Mouse (Mus musculus) midbrain, postnatal 0 days (tissue): ENCODE results near the gene Gm49333. TPM values are rescaled to one million over a fixed set of nuclear protein-coding genes. Genes with fewer than 3 reads are reported as not detected.

Experiments used
- ATAC-seq: fragments of 200-750 bp; cut with Nextera tagmentation; 2 replicates; pipeline ENCODE4 v1.8.0; 2017; ENCODE audit warnings: moderate number of reproducible peaks, mild to moderate bottlenecking, moderate TSS enrichment, moderate library complexity; ENCODE audit not compliant: low FRiP score
- DNase-seq: peaks from one replicate; pipeline ENCODE4 v3.0.0-alpha.2; 2015; ENCODE audit warnings: low spot score
- H3K27ac ChIP-seq: fragments of 300-500 bp; sonication (generic); 2 replicates; pipeline ENCODE4 v1.5.1; 2014; ENCODE audit warnings: low read depth, mild to moderate bottlenecking, low read length, mixed read lengths
- H3K27me3 ChIP-seq: fragments of 300-500 bp; sonication (generic); 2 replicates; pipeline ENCODE4 v1.6.1; 2014; ENCODE audit warnings: low read length, control low read depth, mixed read lengths; ENCODE audit not compliant: insufficient read depth
- H3K36me3 ChIP-seq: fragments of 300-500 bp; sonication (generic); 2 replicates; pipeline ENCODE4 v1.6.1; 2014; ENCODE audit warnings: low read length, control low read depth, mixed read lengths; ENCODE audit not compliant: insufficient read depth
- H3K4me1 ChIP-seq: fragments of 300-500 bp; sonication (generic); 2 replicates; pipeline ENCODE4 v1.6.1; 2014; ENCODE audit warnings: mild to moderate bottlenecking, control low read depth, antibody characterized with exemption, low read length, mixed read lengths; ENCODE audit not compliant: insufficient read depth
- H3K4me2 ChIP-seq: fragments of 300-500 bp; sonication (generic); 2 replicates; pipeline ENCODE4 v1.6.1; 2014; ENCODE audit warnings: low read depth, mild to moderate bottlenecking, low read length, mixed read lengths; ENCODE audit not compliant: poor library complexity, severe bottlenecking
- H3K4me3 ChIP-seq: fragments of 300-500 bp; sonication (generic); 2 replicates; pipeline ENCODE4 v1.5.1; 2014; ENCODE audit warnings: low read depth, mild to moderate bottlenecking, low read length, moderate library complexity
- H3K9ac ChIP-seq: fragments of 300-500 bp; sonication (generic); replicated peaks from 2 replicates; pipeline ENCODE4 v1.6.1; 2014; ENCODE audit warnings: mild to moderate bottlenecking, low read length, moderate library complexity, mixed read lengths; ENCODE audit not compliant: poor library complexity, severe bottlenecking
- H3K9me3 ChIP-seq: fragments of 300-500 bp; sonication (generic); 2 replicates; pipeline ENCODE4 v1.6.1; 2016; ENCODE audit warnings: low read length, control low read depth
- CTCF ChIP-seq: IDR thresholded peaks from 2 replicates; pipeline ENCODE4 v1.5.1; 2016; ENCODE audit warnings: antibody characterized with exemption, mild to moderate bottlenecking
- WGBS: fragments of 180-500 bp; shearing (Covaris S2); extraction: QIAGEN DNeasy Blood & Tissue Kit; methylation state at CpG from one replicate; pipeline ENCODE4 v1.1.7; 2014; 5-methylcytosine and 5-hydroxymethylcytosine counted together
- polyA plus RNA-seq: library from polyadenylated mRNA; unstranded; fragments of >200 nt; fragmentation: Nextera tagmentation; extraction: Ambion mirVana; gene quantifications from 2 replicates; pipeline ENCODE4 v1.2.1, GENCODE M21; 2015
- total RNA-seq: library from RNA; depleted of rRNA; stranded (reverse); fragments of >200 nt; gene quantifications from 2 replicates; pipeline ENCODE4 v1.2.3, GENCODE M21; 2014

The Gm49333 gene
- total and polyA plus RNA-seq, 2 experiments from 2014 or later = not detected

DNA sequence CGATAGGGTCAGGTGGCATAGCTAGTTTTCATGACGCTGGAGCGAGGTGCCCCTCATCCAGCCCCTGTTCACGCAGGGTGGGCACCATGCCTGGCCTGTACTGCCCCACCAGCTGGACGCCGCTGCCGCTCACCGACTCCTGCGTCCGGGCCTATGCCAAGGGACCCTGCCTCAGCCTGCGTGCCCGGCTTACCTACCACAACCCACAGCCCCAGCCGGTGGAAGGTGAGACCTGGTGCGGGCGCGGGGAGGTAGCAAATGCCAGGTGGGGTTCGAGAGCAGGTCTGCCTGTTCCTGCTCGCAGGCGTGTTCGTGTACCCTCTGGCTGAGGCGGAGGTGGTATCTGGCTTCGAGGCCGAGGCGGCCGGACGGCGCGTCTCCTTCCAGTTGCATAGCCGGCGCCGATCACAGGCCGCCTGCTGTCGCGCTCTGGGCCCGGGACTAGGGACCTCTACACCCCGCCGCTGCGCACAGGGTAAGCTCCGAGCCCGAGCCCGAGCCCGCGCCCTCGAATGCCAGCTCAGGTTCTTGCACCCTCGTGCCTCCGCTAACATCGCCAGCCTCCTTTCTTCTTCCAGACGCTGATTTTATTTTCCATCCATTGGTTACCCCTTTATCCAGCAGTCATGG, 20.2 kb upstream of the Gm49333 start:
- peak overlapping the region; percentile 66 for H3K4me3 ChIP-seq
- H3K27ac ChIP-seq = no peak overlapping the region
- ATAC-seq (0 out of 2 replicates have a peak, but pooled peaks have one; percentile 3), DNase-seq (no peak)
- peaks cover 3% of the 10 kb centered on the region; the same call in 1 of the 2 replicates for H3K36me3 ChIP-seq
- H3K9me3 ChIP-seq = no peaks in the 10 kb centered on the region
- H3K27me3 ChIP-seq = peaks cover 13% of the 10 kb centered on the region; the same call in 1 of the 2 replicates
- WGBS = 11% methylated on average over 48 of the region's 48 CpGs
- peaks cover 2% of the 10 kb centered on the region; the same call in 1 of the 2 replicates for H3K4me1 ChIP-seq
- peak overlapping the region; percentile 75 for H3K4me2 ChIP-seq
- H3K9ac ChIP-seq = peak overlapping the region; percentile 69
- no peak for TF ChIP-seq CTCF

DNA sequence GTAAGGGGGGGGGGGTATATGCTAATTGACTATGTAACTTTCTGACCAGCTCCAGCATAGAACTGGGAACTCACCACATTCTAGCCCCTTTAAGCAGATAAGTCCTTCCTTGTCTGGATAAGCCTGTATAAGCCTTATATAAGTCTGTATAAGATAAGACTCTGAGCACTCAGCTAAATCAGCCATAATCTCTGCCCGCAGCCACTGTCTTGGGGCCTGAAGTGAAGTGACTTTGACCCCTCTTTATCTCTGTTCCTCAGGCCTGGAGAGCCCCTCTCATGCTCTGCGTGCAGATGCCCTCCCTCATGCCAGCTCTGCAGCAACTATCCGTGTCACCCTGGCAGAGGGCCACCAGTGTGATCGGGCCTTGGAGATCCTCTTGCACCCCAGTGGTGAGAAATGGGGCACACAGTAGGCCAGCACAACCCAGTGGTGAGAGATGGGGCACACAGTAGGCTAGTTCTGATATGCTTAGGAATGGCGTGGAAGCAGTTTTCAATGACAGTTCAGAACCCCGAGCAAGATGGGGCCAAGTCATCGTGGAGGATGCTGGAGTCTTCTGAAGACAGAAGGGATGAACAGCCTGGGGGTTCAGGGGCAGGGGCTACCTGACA, 16.2 kb upstream of the Gm49333 start:
- no peak overlapping the region for H3K4me3 ChIP-seq
- H3K27me3 ChIP-seq = peaks cover 13% of the 10 kb centered on the region; the same call in 1 of the 2 replicates
- H3K4me1 ChIP-seq = peaks cover 2% of the 10 kb centered on the region; the same call in 1 of the 2 replicates
- no peak overlapping the region for H3K27ac ChIP-seq
- no peak for TF ChIP-seq CTCF
- no peaks in the 10 kb centered on the region for H3K9me3 ChIP-seq
- H3K9ac ChIP-seq = no peak overlapping the region
- H3K4me2 ChIP-seq = no peak overlapping the region
- ATAC-seq (no peak), DNase-seq (no peak)
- 78% methylated on average over 7 of the region's 7 CpGs for WGBS
- H3K36me3 ChIP-seq = peaks cover 3% of the 10 kb centered on the region; the same call in 1 of the 2 replicates

DNA sequence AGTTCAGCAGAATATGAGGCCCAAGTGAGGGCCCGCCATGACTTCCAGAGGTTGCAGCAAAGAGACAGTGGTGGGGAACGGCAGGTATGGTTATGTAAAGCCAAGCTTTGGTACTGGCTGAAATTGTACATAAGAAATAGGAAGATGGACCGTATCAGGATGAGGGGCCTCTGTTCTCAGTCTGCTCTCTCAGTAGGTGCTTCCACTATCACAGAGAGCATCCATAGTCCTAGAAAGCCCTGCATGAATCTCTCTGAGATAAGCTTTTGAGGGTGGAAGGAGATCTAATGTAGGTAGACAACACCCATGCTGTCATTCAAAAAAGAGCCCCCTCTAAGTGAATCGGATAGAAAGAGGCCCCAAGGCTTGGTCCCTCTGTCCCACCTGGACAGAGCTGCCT, 15.7 kb upstream of the Gm49333 start:
- peaks cover 2% of the 10 kb centered on the region; the same call in 1 of the 2 replicates for H3K4me1 ChIP-seq
- H3K4me2 ChIP-seq = no peak overlapping the region
- H3K9me3 ChIP-seq = no peaks in the 10 kb centered on the region
- DNase-seq = no peak
- H3K9ac ChIP-seq = no peak overlapping the region
- no peak overlapping the region for H3K4me3 ChIP-seq
- peaks cover 3% of the 10 kb centered on the region; the same call in 1 of the 2 replicates for H3K36me3 ChIP-seq
- peaks cover 13% of the 10 kb centered on the region; the same call in 1 of the 2 replicates for H3K27me3 ChIP-seq
- no peak for ATAC-seq
- TF ChIP-seq CTCF = no peak
- no peak overlapping the region for H3K27ac ChIP-seq
- WGBS = 87% methylated on average over 4 of the region's 4 CpGs

DNA sequence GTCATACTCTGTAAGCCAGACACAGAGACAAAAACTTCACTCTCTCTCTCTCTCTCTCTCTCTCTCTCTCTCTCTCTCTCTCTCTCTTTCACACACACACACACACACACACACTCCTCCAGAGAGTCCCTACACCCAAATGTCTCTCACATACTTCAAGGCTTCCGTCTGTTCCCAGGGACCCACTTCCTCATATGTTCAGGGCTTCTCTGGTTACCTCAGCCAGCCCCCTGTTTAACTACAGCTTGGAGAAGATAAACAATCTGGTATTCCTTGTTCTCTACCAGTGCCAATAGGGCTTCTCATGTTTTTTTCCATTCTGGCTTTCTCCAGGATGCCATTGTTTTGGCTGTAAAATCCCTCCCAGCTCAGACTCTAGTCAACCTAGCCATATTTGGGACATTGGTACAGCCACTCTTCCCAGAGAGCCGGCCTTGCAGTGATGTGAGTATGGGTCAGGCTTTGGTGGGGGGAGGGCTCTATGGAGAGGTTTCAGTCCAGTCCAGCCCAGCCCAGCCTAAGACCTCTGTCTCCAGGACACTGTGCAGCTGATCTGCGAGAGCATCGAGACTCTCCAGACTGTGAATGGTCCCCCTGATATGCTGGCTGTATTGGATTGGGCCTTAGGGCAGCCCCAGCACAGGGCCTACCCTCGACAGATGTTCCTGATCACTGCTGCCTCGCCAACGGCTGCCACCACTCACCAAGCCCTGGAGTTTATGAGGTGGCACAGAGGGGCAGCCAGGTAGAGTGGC, 14.5 kb upstream of the Gm49333 start:
- H3K27me3 ChIP-seq = peaks cover 6% of the 10 kb centered on the region; the same call in 1 of the 2 replicates
- WGBS = 76% methylated on average over 7 of the region's 7 CpGs
- H3K36me3 ChIP-seq = peaks cover 6% of the 10 kb centered on the region
- TF ChIP-seq CTCF = no peak
- no peak overlapping the region for H3K4me2 ChIP-seq
- no peak overlapping the region for H3K9ac ChIP-seq
- no peaks in the 10 kb centered on the region for H3K4me1 ChIP-seq
- no peak for ATAC-seq
- H3K27ac ChIP-seq = no peak overlapping the region
- H3K9me3 ChIP-seq = no peaks in the 10 kb centered on the region
- H3K4me3 ChIP-seq = no peak overlapping the region
- DNase-seq = no peak

DNA sequence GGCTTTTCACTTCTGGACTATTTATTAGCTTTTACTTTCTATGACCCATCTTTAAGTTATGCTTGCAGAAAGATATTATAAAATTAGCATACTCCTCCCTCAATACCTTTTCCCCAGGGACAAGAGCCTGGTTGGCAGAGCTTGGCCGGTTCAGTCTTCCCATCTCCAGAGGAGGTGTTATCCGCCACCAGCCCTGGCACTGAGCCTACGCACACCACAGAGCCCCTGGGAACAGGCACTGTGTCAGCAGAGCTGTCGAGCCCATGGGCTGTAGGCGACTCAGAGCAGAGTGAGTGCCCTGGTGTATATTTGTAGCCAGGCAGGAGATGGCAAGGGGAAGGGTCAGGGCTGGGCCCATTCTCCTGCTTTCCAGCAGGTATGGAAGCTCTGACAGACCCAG, 10.9 kb upstream of the Gm49333 start:
- Histone ChIP-seq H3K27ac (no peak overlapping the region), H3K27me3 (no peaks in the 10 kb centered on the region), H3K4me1 (no peaks in the 10 kb centered on the region), H3K9ac (no peak overlapping the region), H3K36me3 (peaks cover 27% of the 10 kb centered on the region), H3K9me3 (no peaks in the 10 kb centered on the region), H3K4me2 (no peak overlapping the region), H3K4me3 (no peak overlapping the region)
- WGBS = 54% methylated on average over 5 of the region's 5 CpGs
- TF ChIP-seq CTCF = no peak
- ATAC-seq (no peak), DNase-seq (no peak)

DNA sequence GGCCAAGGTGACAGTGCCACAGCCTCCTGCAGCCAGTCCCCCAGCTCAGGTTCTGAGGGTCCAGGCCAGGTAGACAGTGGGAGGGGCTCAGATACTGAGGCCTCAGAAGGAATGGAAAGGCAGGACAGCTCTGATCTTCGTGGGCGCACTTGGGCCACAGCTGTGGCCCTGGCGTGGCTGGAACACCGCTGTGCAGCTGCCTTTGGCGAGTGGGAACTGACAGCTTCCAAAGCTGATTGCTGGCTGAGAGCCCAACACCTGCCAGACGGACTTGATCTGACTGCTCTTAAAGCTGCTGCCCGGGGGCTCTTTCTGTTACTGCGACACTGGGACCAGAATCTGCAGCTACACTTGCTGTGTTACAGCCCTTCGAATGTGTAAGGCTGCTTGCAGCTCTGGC, 6.7 kb upstream of the Gm49333 start:
- no peak overlapping the region for H3K9ac ChIP-seq
- H3K36me3 ChIP-seq = peaks cover 48% of the 10 kb centered on the region
- no peak overlapping the region for H3K4me3 ChIP-seq
- H3K4me1 ChIP-seq = peaks cover under 1% of the 10 kb centered on the region; the same call in 1 of the 2 replicates
- no peaks in the 10 kb centered on the region for H3K9me3 ChIP-seq
- no peak for TF ChIP-seq CTCF
- H3K27ac ChIP-seq = no peak overlapping the region
- ATAC-seq = no peak
- H3K27me3 ChIP-seq = no peaks in the 10 kb centered on the region
- H3K4me2 ChIP-seq = no peak overlapping the region
- peak; percentile 25 for DNase-seq
- WGBS = 59% methylated on average over 9 of the region's 9 CpGs
